Mouse (Mus musculus) stomach, embryonic 14.5 days (tissue): ENCODE data around the gene Ggt7. TPM values are rescaled to one million over a fixed set of nuclear protein-coding genes. Genes with fewer than 3 reads are reported as not detected.
A peak's percentile ranks its signal among the peaks of the same experiment; 100 is the strongest.

Source experiments
- ATAC-seq: fragments of 200-750 bp; cut with Nextera tagmentation; 2 replicates; pipeline ENCODE4 v1.8.0; 2017; ENCODE audit warnings: low read depth, moderate TSS enrichment; ENCODE audit not compliant: insufficient number of reproducible peaks, insufficient read depth, low FRiP score
- H3K27ac ChIP-seq: fragments of 300-500 bp; sonication (generic); 2 replicates; pipeline ENCODE4 v1.5.1; 2014; ENCODE audit warnings: mild to moderate bottlenecking, low read length, moderate library complexity, mixed read lengths
- H3K27me3 ChIP-seq: fragments of 300-500 bp; sonication (generic); 2 replicates; pipeline ENCODE4 v1.6.1; 2014; ENCODE audit warnings: low read length, control low read depth, mixed read lengths; ENCODE audit not compliant: control insufficient read depth, insufficient read depth
- H3K36me3 ChIP-seq: fragments of 300-500 bp; sonication (generic); 2 replicates; pipeline ENCODE4 v1.6.1; 2014; ENCODE audit warnings: mild to moderate bottlenecking, control low read depth, low read length, moderate library complexity, mixed read lengths; ENCODE audit not compliant: control insufficient read depth, insufficient read depth
- H3K4me1 ChIP-seq: fragments of 300-500 bp; sonication (generic); 2 replicates; pipeline ENCODE4 v1.6.1; 2014; ENCODE audit warnings: low read length, control low read depth, mixed read lengths; ENCODE audit not compliant: control insufficient read depth, insufficient read depth
- H3K4me2 ChIP-seq: fragments of 300-500 bp; sonication (generic); replicated peaks from 2 replicates; pipeline ENCODE4 v1.6.1; 2014; ENCODE audit warnings: low read depth, low read length, control low read depth
- H3K4me3 ChIP-seq: fragments of 300-500 bp; sonication (generic); 2 replicates; pipeline ENCODE4 v1.5.1; 2014; ENCODE audit warnings: low read depth, low read length, control low read depth
- H3K9ac ChIP-seq: fragments of 300-500 bp; sonication (generic); replicated peaks from 2 replicates; pipeline ENCODE4 v1.6.1; 2014; ENCODE audit warnings: low read depth, mild to moderate bottlenecking, control low read depth, low read length, moderate library complexity, mixed read lengths
- H3K9me3 ChIP-seq: fragments of 300-500 bp; sonication (generic); 2 replicates; pipeline ENCODE4 v1.6.1; 2016; ENCODE audit warnings: low read depth, low read length, control low read depth; ENCODE audit not compliant: control insufficient read depth
- WGBS: fragments of 180-500 bp; shearing (Covaris S2); extraction: QIAGEN DNeasy Blood & Tissue Kit; methylation state at CpG from one replicate; pipeline ENCODE4 v1.1.7; 2014; 5-methylcytosine and 5-hydroxymethylcytosine counted together
- polyA plus RNA-seq: library from polyadenylated mRNA; unstranded; fragments of >200 nt; fragmentation: Nextera tagmentation; extraction: Ambion mirVana; gene quantifications from 2 replicates; pipeline ENCODE4 v1.2.1, GENCODE M21; 2014

The Ggt7 gene
- polyA plus RNA-seq, 1 experiment from 2014 or later, result 2.4 TPM

GRCm38 (mm10) chr2:155502596-155502995 is 15.4 kb downstream of the Ggt7 start:
- no peaks in the 10 kb centered on the region for H3K27me3 ChIP-seq
- 72% methylated on average over 7 of the region's 7 CpGs for WGBS
- no peaks in the 10 kb centered on the region for H3K9me3 ChIP-seq
- H3K4me3 ChIP-seq, result no peak overlapping the region
- H3K27ac ChIP-seq, result no peak overlapping the region
- H3K4me1 ChIP-seq, result no peaks in the 10 kb centered on the region
- ATAC-seq, result no peak
- H3K36me3 ChIP-seq, result no peaks in the 10 kb centered on the region
- no peak overlapping the region for H3K9ac ChIP-seq
- H3K4me2 ChIP-seq, result no peak overlapping the region

GRCm38 (mm10) chr2:155490998-155491397 is 27.0 kb downstream of the Ggt7 start:
- Histone ChIP-seq H3K27me3 (no peaks in the 10 kb centered on the region), H3K27ac (no peak overlapping the region), H3K9me3 (no peaks in the 10 kb centered on the region), H3K36me3 (no peaks in the 10 kb centered on the region), H3K9ac (no peak overlapping the region), H3K4me1 (no peaks in the 10 kb centered on the region), H3K4me3 (no peak overlapping the region), H3K4me2 (no peak overlapping the region)
- 88% methylated on average over 6 of the region's 6 CpGs for WGBS
- no peak for ATAC-seq

- Histone ChIP-seq H3K4me1 (no peaks in the 10 kb centered on the region), H3K36me3 (no peaks in the 10 kb centered on the region), H3K4me3 (no peak overlapping the region), H3K9ac (no peak overlapping the region), H3K27ac (no peak overlapping the region), H3K4me2 (no peak overlapping the region), H3K27me3 (no peaks in the 10 kb centered on the region), H3K9me3 (no peaks in the 10 kb centered on the region)
- no peak for ATAC-seq
- 40% methylated on average over 3 of the region's 3 CpGs for WGBS
Measured at GRCm38 (mm10) chr2:155482021-155482420, 36.0 kb downstream of the Ggt7 start.

GRCm38 (mm10) chr2:155473570-155474088 is 44.4 kb downstream of the Ggt7 start, which contains the start of gene Ncoa6:
Gene Ncoa6, minus strand, starts transcription at chr2:155473894.
- Histone ChIP-seq H3K27me3 (no peaks in the 10 kb centered on the region), H3K36me3 (no peaks in the 10 kb centered on the region), H3K27ac (peak within 1 kb of the TSS; percentile 88), H3K4me2 (peak within 1 kb of the TSS; percentile 67), H3K9me3 (no peaks in the 10 kb centered on the region), H3K4me1 (peaks cover 21% of the 10 kb centered on the region), H3K9ac (peak within 1 kb of the TSS; percentile 99), H3K4me3 (peak within 1 kb of the TSS; percentile 81)
- 0% methylated on average over 30 of the region's 72 CpGs for WGBS
- ATAC-seq, result peak; percentile 90

- peak overlapping the region; percentile 99 for H3K9ac ChIP-seq
- peak overlapping the region; percentile 67 for H3K4me2 ChIP-seq
- no peaks in the 10 kb centered on the region for H3K9me3 ChIP-seq
- WGBS, result under 1% methylated on average over 44 of the region's 71 CpGs
- H3K4me3 ChIP-seq, result peak overlapping the region; percentile 81
- peak overlapping the region; percentile 88 for H3K27ac ChIP-seq
- peak; percentile 38 for ATAC-seq
- no peaks in the 10 kb centered on the region for H3K27me3 ChIP-seq
- H3K36me3 ChIP-seq, result no peaks in the 10 kb centered on the region
- H3K4me1 ChIP-seq, result peaks cover 21% of the 10 kb centered on the region
Measured at GRCm38 (mm10) chr2:155472671-155473569, 45.1 kb downstream of the Ggt7 start.

GRCm38 (mm10) chr2:155466861-155467260 is 51.2 kb downstream of the Ggt7 start:
- no peak overlapping the region for H3K27ac ChIP-seq
- WGBS, result 87% methylated on average over 1 of the region's 1 CpGs

GRCm38 (mm10) chr2:155453591-155453990 is 64.4 kb downstream of the Ggt7 start:
- H3K4me3 ChIP-seq, result no peak overlapping the region
- no peak overlapping the region for H3K9ac ChIP-seq
- no peak for ATAC-seq
- no peak overlapping the region for H3K27ac ChIP-seq
- no peak overlapping the region for H3K4me2 ChIP-seq
- no peaks in the 10 kb centered on the region for H3K9me3 ChIP-seq
- no peaks in the 10 kb centered on the region for H3K36me3 ChIP-seq
- H3K27me3 ChIP-seq, result no peaks in the 10 kb centered on the region
- whole genome bisulfite sequencing, result 87% methylated on average over 7 of the region's 7 CpGs
- no peaks in the 10 kb centered on the region for H3K4me1 ChIP-seq

More at GRCm38 (mm10) chr2:155466861-155467260, 51.2 kb downstream of the Ggt7 start:
- Histone ChIP-seq H3K4me3 (no peak overlapping the region), H3K9ac (no peak overlapping the region), H3K4me2 (no peak overlapping the region), H3K36me3 (no peaks in the 10 kb centered on the region), H3K4me1 (peaks cover 17% of the 10 kb centered on the region), H3K9me3 (no peaks in the 10 kb centered on the region), H3K27me3 (no peaks in the 10 kb centered on the region)
- ATAC-seq, result no peak

- H3K27ac ChIP-seq, result no peak overlapping the region
- H3K4me3 ChIP-seq, result no peak overlapping the region
- H3K4me2 ChIP-seq, result no peak overlapping the region
- no peaks in the 10 kb centered on the region for H3K4me1 ChIP-seq
- H3K36me3 ChIP-seq, result no peaks in the 10 kb centered on the region
- WGBS, result 90% methylated on average over 5 of the region's 5 CpGs
- no peak for ATAC-seq
- no peaks in the 10 kb centered on the region for H3K27me3 ChIP-seq
- no peaks in the 10 kb centered on the region for H3K9me3 ChIP-seq
- H3K9ac ChIP-seq, result no peak overlapping the region
Measured at GRCm38 (mm10) chr2:155451256-155451655, 66.8 kb downstream of the Ggt7 start.
